Mouse (Mus musculus) C2C12 (cell line): ENCODE measurements around the gene Elovl6. TPM values are rescaled to one million over a fixed set of nuclear protein-coding genes. Genes with fewer than 3 reads are reported as not detected.

Source experiments
- H3K27me3 ChIP-seq: one replicate; pipeline ENCODE4 v1.6.1; 2011; ENCODE audit not compliant: control insufficient read depth, insufficient read depth, insufficient read length
- H3K36me3 ChIP-seq: one replicate; pipeline ENCODE4 v1.6.1; 2011; ENCODE audit not compliant: control insufficient read depth, insufficient read depth
- H3K4me3 ChIP-seq: one replicate; pipeline ENCODE4 v1.5.1; 2011; ENCODE audit warnings: mild to moderate bottlenecking, control low read depth; ENCODE audit not compliant: poor library complexity, insufficient read depth, severe bottlenecking
- H3K79me2 ChIP-seq: one replicate; pipeline ENCODE4 v1.6.1; 2011; ENCODE audit not compliant: control insufficient read depth, insufficient read depth
- H3K79me3 ChIP-seq: one replicate; pipeline ENCODE4 v1.6.1; 2011; ENCODE audit warnings: low read depth, control low read depth
- H3ac ChIP-seq: one replicate; pipeline ENCODE3; 2011; ENCODE audit warnings: low read depth; ENCODE audit not compliant: control insufficient read depth, insufficient read length
- CEBPB ChIP-seq: IDR thresholded peaks from one replicate; pipeline ENCODE4 v1.6.1; 2011; ENCODE audit warnings: low read depth, mild to moderate bottlenecking, control low read depth, moderate library complexity
- CTCF ChIP-seq: IDR thresholded peaks from one replicate; pipeline ENCODE4 v1.5.1; 2011; ENCODE audit not compliant: control insufficient read depth, insufficient read depth, insufficient read length
- FOSL1 ChIP-seq: IDR thresholded peaks from one replicate; pipeline ENCODE4 v1.8.0; 2011; ENCODE audit warnings: mild to moderate bottlenecking, low read length; ENCODE audit not compliant: poor library complexity, insufficient read depth, severe bottlenecking
- MAX ChIP-seq: IDR thresholded peaks from one replicate; pipeline ENCODE4 v1.6.1; 2011; ENCODE audit warnings: mild to moderate bottlenecking, control low read depth
- MYOD1 ChIP-seq: IDR thresholded peaks from one replicate; pipeline ENCODE4 v1.6.1; 2011; ENCODE audit warnings: low read depth; ENCODE audit not compliant: control insufficient read depth, insufficient read length
- MYOG ChIP-seq: IDR thresholded peaks from one replicate; pipeline ENCODE4 v1.6.1; 2011; ENCODE audit not compliant: control insufficient read depth, insufficient read length; ENCODE audit errors: extremely low read depth
- USF1 ChIP-seq: IDR thresholded peaks from one replicate; pipeline ENCODE4 v1.6.1; 2011; ENCODE audit warnings: low read depth, mild to moderate bottlenecking, control low read depth, moderate library complexity
- polyA plus RNA-seq: library from polyadenylated mRNA; unstranded; fragments of >200 nt; fragmentation: generic; extraction: Trizol; gene quantifications from one replicate; pipeline ENCODE4 v1.2.1, GENCODE M21; 2012; ENCODE audit warnings: missing spikeins

Elovl6 gene
- polyA plus RNA-seq, 1 experiment, result 8.0 TPM

GRCm38 (mm10) chr3:129560068-129560467 lies 27.9 kb downstream of the Elovl6 start:
- Histone ChIP-seq H3K79me2 (peaks cover 22% of the 10 kb centered on the region), H3ac (no peak overlapping the region), H3K36me3 (peaks cover 23% of the 10 kb centered on the region), H3K4me3 (no peak overlapping the region), H3K79me3 (peaks cover 10% of the 10 kb centered on the region), H3K27me3 (no peaks in the 10 kb centered on the region)
- no peak for TF ChIP-seq USF1
- TF ChIP-seq FOSL1, result no peak
- no peak for TF ChIP-seq CEBPB
- TF ChIP-seq MAX, result no peak
- no peak for TF ChIP-seq CTCF
- no peak for TF ChIP-seq MYOG
- no peak for TF ChIP-seq MYOD1

DNA sequence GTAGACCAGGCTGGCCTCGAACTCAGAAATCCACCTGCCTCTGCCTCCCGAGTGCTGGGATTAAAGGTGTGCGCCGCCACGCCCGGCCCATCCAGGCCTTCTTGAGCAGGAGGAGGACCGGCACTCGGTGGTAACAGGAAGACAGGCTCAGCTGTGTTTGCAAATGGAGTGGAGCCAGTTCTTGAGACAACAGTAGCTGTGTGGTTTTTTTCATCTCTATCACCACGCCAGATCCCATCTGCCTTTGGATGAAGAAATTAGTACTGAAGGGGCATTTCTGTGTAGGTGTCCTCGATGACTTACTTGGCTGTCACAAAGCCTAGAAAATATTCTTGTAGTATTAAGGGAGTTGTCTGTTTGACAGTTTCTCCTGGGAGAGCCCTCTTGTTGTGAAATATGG lies 28.9 kb downstream of the Elovl6 start:
- H3K79me2 ChIP-seq, result peaks cover 22% of the 10 kb centered on the region
- H3K79me3 ChIP-seq, result peaks cover 12% of the 10 kb centered on the region
- H3ac ChIP-seq, result no peak overlapping the region
- H3K27me3 ChIP-seq, result no peaks in the 10 kb centered on the region
- H3K4me3 ChIP-seq, result no peak overlapping the region
- H3K36me3 ChIP-seq, result peaks cover 28% of the 10 kb centered on the region
- TF ChIP-seq MYOG, result no peak
- TF ChIP-seq MYOD1, result no peak
- no peak for TF ChIP-seq FOSL1
- no peak for TF ChIP-seq MAX
- no peak for TF ChIP-seq USF1
- no peak for TF ChIP-seq CEBPB
- TF ChIP-seq CTCF, result no peak

- no peak overlapping the region for H3K4me3 ChIP-seq
- peaks cover 28% of the 10 kb centered on the region for H3K36me3 ChIP-seq
- peaks cover 12% of the 10 kb centered on the region for H3K79me3 ChIP-seq
- no peaks in the 10 kb centered on the region for H3K27me3 ChIP-seq
- H3K79me2 ChIP-seq, result peaks cover 18% of the 10 kb centered on the region
- no peak overlapping the region for H3ac ChIP-seq
- TF ChIP-seq FOSL1 (no peak), MYOG (no peak), CEBPB (no peak), MYOD1 (no peak), USF1 (no peak), CTCF (no peak), MAX (no peak)
These were observed 29.7 kb downstream of the Elovl6 start for GRCm38 (mm10) chr3:129561853-129562252.

DNA sequence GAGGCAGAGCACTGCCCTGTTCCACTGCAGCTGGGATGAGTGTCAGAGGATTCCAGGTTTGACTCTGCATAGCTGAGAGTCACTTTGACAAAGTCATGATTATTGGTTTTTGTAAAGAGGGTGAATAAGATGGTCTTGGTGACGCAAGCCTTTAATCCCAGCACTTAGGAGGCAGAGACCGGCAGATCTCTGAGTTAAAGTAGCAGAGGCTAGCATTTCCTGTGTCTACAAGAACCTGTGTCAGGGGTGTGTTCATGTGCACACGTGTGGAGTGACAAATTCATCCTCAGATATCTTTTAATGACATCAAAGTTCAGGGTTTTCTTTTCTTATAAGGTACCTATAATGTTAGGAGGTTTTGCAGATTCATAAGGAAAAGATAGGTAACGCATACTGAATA lies 30.3 kb downstream of the Elovl6 start:
- Histone ChIP-seq H3K79me3 (peaks cover 11% of the 10 kb centered on the region), H3ac (no peak overlapping the region), H3K27me3 (no peaks in the 10 kb centered on the region), H3K4me3 (no peak overlapping the region), H3K79me2 (peaks cover 12% of the 10 kb centered on the region), H3K36me3 (peaks cover 28% of the 10 kb centered on the region)
- TF ChIP-seq MYOD1, result no peak
- no peak for TF ChIP-seq CEBPB
- no peak for TF ChIP-seq USF1
- no peak for TF ChIP-seq FOSL1
- TF ChIP-seq MAX, result no peak
- no peak for TF ChIP-seq CTCF
- TF ChIP-seq MYOG, result no peak

GRCm38 (mm10) chr3:129563807-129564206 lies 31.7 kb downstream of the Elovl6 start:
- peaks cover 28% of the 10 kb centered on the region for H3K36me3 ChIP-seq
- H3ac ChIP-seq, result no peak overlapping the region
- no peak overlapping the region for H3K4me3 ChIP-seq
- TF ChIP-seq MAX, result no peak
- TF ChIP-seq FOSL1, result no peak
- TF ChIP-seq MYOG, result no peak
- no peak for TF ChIP-seq USF1
- H3K79me3 ChIP-seq, result peaks cover 11% of the 10 kb centered on the region
- peaks cover under 1% of the 10 kb centered on the region for H3K79me2 ChIP-seq
- H3K27me3 ChIP-seq, result no peaks in the 10 kb centered on the region

DNA sequence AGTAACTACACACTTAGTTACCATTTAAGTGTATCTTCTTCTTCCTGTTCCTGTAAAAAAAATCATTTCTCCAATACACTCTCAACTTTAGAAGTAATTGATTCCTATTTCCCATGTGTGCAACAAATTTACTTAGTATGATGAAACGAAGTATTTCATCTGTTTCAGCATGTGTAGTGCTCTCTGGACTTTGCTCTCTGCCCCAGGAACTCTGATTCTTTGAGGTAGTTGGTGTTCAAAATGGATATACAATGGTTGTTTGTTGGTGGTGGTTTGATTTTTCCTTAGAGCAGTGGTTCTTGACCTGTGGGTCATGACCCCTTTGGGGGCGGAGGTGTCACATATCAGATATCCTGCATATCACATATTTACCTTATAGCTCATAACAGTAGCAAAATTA lies 32.7 kb downstream of the Elovl6 start:
- H3K27me3 ChIP-seq, result no peaks in the 10 kb centered on the region

More for the DNA sequence above, 32.7 kb downstream of the Elovl6 start:
- Histone ChIP-seq H3ac (no peak overlapping the region), H3K79me2 (no peaks in the 10 kb centered on the region), H3K4me3 (no peak overlapping the region), H3K36me3 (peaks cover 23% of the 10 kb centered on the region), H3K79me3 (peaks cover 11% of the 10 kb centered on the region)
- TF ChIP-seq CTCF, result no peak
- TF ChIP-seq USF1, result no peak
- TF ChIP-seq FOSL1, result no peak
- TF ChIP-seq MYOG, result no peak
- no peak for TF ChIP-seq MAX
- TF ChIP-seq CEBPB, result no peak
- TF ChIP-seq MYOD1, result no peak
